Mouse (Mus musculus): Measurements from ENCODE around the gene Cys1. TPM values are rescaled to one million over a fixed set of nuclear protein-coding genes. Genes with fewer than 3 reads are reported as not detected.

Cys1 gene
- polyA plus RNA-seq (2015; fragmentation: Nextera tagmentation; extraction: Ambion mirVana) = 2.1 and 2.3 TPM in 2 replicates

DNA sequence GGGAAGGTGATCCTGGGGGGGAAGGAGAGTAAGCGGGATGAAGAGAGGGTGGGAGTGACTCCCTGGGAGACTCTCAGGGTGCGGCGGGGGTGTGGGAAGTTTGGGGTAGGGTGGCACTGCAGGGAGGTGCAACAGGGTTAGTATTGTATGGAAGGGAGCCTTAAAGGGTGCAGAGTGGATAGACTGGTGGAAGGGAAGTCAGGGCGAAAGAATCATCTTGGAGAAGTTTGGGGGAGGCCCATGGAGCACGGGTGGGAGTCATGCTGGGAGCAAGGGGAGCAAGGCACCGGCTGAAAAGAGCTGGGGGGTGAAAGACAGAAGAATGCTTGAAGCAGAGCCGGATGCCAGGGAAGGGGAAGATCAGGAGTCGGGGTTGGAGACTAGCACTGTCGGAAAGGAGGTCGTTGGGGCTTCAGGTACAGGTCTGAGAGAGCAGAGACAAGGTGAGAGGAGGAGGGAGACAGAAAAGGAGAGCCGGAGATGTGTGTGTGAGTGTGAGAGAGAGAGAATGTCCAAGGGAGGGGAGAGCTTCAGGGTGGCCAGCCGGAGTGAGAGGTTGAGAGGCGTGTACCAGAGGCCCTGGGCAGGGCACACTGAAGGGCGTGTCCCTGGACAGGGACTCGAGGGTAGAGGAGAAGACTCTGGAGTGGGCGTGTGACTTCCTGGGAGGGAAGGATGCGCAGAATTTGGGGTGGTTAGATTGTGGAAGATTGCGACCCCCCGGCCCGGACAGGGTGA lies at the start of gene Cys1:
Gene Cys1, minus strand, starts transcription at position 528 of the 738 bp plus-strand sequence.
- Histone ChIP-seq H3K27me3 (replicated peaks) (peaks cover 3% of the 10 kb centered on the region; the same call in 1 of the 2 replicates), H3K4me2 (replicated peaks) (peak within 1 kb of the TSS; percentile 96), H3K36me3 (no peaks in the 10 kb centered on the region), H3K4me3 (replicated peaks) (peak within 1 kb of the TSS; percentile 58), H3K9ac (peak within 1 kb of the TSS; percentile 71), H3K4me1 (replicated peaks) (peaks cover 26% of the 10 kb centered on the region), H3K9me3 (no peaks in the 10 kb centered on the region), H3K27ac (peak within 1 kb of the TSS; percentile 59)
- peak; percentile 65 for ATAC-seq
- 7% methylated on average over 20 of the region's 20 CpGs for WGBS

DNA sequence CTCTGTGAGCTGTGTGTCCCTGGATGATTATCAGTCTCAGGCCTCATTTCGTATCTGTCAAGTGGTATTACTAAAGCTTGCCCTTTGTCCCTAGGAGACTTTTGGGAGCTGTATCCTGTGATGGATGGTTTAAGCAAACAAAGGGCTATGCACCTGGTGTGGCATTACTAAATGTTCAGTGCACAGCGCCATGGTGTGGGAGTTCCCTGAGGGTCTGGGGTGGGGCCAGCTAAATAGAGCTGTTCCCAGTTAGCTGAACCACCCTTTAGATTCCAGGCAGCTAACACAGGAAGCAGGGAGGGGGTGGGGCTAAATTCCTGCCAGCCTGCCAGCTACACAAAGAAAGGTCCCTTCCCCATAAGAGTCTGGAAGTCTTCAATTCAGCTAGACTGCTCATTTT lies 42.8 kb upstream of the Cys1 start:
- H3K36me3 ChIP-seq = no peaks in the 10 kb centered on the region
- ATAC-seq = peak; percentile 93
- H3K4me1 ChIP-seq (replicated peaks) = peaks cover 13% of the 10 kb centered on the region
- H3K4me2 ChIP-seq (replicated peaks) = peak overlapping the region; percentile 28
- no peak overlapping the region for H3K9ac ChIP-seq
- no peak overlapping the region for H3K27ac ChIP-seq
- no peak overlapping the region for H3K4me3 ChIP-seq (replicated peaks)
- no peaks in the 10 kb centered on the region for H3K27me3 ChIP-seq (replicated peaks)
- no peaks in the 10 kb centered on the region for H3K9me3 ChIP-seq
- WGBS = 14% methylated on average over 2 of the region's 2 CpGs

DNA sequence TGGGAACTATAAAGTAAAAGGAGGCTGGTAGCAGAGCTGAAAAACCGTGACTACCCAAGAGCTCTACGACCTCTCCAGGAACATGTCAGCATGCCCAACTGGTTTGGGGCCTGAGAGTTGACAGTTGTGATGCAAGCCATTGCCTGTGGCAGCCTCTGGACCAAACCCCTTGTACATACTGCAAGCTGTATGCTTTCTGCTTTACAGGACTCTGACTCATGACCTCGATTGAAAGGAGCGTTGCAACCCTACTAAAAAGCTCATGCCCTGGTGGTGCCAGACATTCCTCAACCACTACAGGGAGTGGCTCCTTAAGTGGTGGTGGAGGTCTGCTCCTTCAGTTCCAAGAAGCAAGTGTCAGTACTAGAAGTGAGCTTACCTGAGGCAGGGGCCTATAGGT lies 42.2 kb upstream of the Cys1 start:
- H3K9me3 ChIP-seq = no peaks in the 10 kb centered on the region
- H3K4me1 ChIP-seq (replicated peaks) = peaks cover 13% of the 10 kb centered on the region
- H3K27me3 ChIP-seq (replicated peaks) = no peaks in the 10 kb centered on the region
- no peak overlapping the region for H3K27ac ChIP-seq
- WGBS = 32% methylated on average over 4 of the region's 4 CpGs
- no peaks in the 10 kb centered on the region for H3K36me3 ChIP-seq
- no peak overlapping the region for H3K4me3 ChIP-seq (replicated peaks)
- peak; percentile 55 for ATAC-seq
- no peak overlapping the region for H3K4me2 ChIP-seq (replicated peaks)
- no peak overlapping the region for H3K9ac ChIP-seq

DNA sequence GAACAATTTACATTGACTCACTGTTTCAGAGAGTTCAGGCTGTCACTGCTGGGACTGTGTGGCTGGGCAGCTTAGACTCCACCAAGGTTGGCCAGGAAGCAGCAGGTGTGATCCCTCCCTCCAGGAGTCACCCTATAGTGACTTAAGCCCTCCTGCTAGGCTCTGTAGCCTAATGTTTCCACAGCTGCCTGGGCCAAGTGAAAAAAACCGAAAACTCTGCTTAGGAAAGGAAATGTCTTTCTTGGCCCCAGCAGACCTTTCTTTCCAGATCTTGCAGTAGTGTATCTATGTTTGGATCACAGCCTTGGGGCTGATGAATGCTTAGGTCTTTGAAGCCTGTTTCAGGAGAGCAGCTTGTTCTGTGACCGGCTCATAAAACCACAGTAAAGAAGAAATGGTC lies 41.8 kb upstream of the Cys1 start:
- Histone ChIP-seq H3K27ac (no peak overlapping the region), H3K9ac (no peak overlapping the region), H3K36me3 (no peaks in the 10 kb centered on the region), H3K9me3 (no peaks in the 10 kb centered on the region), H3K4me3 (replicated peaks) (no peak overlapping the region), H3K4me2 (replicated peaks) (no peak overlapping the region), H3K27me3 (replicated peaks) (no peaks in the 10 kb centered on the region), H3K4me1 (replicated peaks) (peaks cover 13% of the 10 kb centered on the region)
- WGBS = 45% methylated on average over 2 of the region's 2 CpGs
- ATAC-seq = no peak

DNA sequence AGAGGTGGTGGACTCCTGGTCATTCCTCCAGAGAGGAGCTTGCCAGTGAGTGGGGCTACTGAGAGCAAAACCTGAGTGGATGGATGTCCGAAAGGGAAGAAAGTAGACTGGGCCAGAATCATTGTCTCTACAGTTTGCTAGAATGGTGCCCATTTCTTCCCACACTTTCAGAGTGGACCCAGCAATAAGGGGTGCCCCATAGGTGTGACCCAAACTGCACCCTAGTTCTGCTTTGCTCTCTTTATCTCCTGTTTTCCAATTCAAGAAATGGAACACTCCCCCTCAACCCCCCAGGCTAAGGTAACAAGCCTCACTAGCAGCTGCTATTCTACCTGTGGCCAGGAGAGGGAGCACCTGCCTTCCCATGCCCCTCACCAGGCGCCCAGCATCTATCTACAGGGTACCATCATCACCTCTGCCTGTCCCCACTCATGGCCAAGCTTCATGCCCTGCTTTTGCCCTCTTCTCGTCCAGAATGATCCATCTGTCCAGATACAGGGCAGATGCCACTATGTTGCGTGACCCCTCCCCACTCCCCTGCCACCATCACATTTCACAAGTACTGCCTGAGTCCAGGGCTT lies 35.2 kb upstream of the Cys1 start:
- peak; percentile 65 for ATAC-seq
- no peaks in the 10 kb centered on the region for H3K27me3 ChIP-seq (replicated peaks)
- no peak overlapping the region for H3K4me3 ChIP-seq (replicated peaks)
- no peak overlapping the region for H3K9ac ChIP-seq
- H3K9me3 ChIP-seq = no peaks in the 10 kb centered on the region
- H3K27ac ChIP-seq = no peak overlapping the region
- H3K4me1 ChIP-seq (replicated peaks) = peaks cover 1% of the 10 kb centered on the region; the same call in 1 of the 2 replicates
- no peaks in the 10 kb centered on the region; the same call in none of the 2 replicates for H3K36me3 ChIP-seq
- H3K4me2 ChIP-seq (replicated peaks) = no peak overlapping the region
- 51% methylated on average over 4 of the region's 4 CpGs for WGBS

DNA sequence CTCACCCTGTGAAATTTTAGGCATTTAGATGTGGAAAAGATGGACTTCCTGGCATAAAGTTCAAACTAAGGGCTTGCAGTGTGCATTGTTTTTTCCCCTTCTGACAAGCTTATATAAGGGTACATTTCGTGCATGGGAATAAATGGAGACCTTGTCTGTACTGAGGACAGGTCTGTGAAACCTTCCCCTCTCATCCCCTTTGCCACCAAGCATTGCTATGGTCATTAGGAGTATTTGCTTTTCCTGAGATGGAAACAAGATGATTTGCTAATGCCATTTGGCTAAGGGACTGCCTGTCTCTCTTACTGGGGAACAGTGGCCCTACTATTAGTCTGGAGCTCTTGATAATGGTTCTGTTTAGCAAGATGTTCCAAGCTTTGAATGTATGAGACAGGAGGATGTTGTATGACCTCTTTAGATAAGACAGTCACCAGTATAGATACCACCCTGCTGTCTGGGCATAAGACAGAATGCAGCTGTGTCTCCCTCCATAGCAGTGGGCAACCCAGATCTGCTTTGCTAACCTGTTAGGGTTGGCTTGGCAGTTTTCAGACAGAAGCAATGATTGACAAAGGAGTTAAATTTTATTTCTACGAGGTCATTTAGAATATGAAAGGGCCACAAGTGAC lies 33.8 kb upstream of the Cys1 start:
- Histone ChIP-seq H3K27ac (no peak overlapping the region), H3K4me3 (replicated peaks) (no peak overlapping the region), H3K36me3 (peaks cover 2% of the 10 kb centered on the region), H3K27me3 (replicated peaks) (no peaks in the 10 kb centered on the region), H3K9me3 (no peaks in the 10 kb centered on the region), H3K4me1 (replicated peaks) (peaks cover 10% of the 10 kb centered on the region; the same call in 1 of the 2 replicates), H3K4me2 (replicated peaks) (no peak overlapping the region), H3K9ac (no peak overlapping the region)
- ATAC-seq = no peak; the same call in 1 of the 2 replicates
- 76% methylated on average over 2 of the region's 2 CpGs for WGBS

DNA sequence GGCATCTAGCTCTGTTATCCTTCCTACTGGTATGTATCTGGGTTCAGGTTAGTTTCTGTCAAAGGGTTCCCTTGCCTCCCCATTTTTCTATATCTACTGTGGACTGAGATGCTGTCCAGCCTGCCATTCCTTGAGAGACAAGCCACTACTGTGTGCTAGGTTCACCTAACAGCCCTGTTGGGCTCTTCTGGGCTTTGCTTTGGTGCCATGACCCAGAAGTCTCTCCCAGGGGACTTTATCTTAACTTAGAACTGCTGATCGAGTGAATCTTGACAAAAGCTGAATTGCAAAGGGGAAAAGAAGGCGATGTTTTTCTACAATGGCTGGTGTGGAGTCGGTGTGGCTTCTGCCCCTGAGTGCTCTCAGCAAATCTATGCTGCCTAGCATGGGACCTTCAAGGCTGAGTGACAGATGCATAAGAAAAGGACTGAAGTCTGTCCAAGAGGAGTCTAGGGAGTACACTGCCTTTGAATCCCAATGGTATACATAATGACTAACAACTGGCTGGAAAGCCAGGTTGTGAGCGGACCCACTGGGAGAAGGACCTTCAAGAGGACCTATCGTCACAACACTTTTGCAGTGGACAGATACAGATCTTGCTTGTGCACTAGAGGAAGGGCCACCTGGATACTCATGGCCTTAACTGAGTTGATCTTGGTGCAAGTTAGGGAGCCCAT lies 33.1 kb upstream of the Cys1 start:
- H3K9me3 ChIP-seq = no peaks in the 10 kb centered on the region
- no peak overlapping the region for H3K9ac ChIP-seq
- H3K4me3 ChIP-seq (replicated peaks) = no peak overlapping the region
- H3K27me3 ChIP-seq (replicated peaks) = no peaks in the 10 kb centered on the region
- ATAC-seq = no peak
- 74% methylated on average over 5 of the region's 5 CpGs for WGBS
- H3K4me2 ChIP-seq (replicated peaks) = no peak overlapping the region
- H3K27ac ChIP-seq = no peak overlapping the region
- H3K36me3 ChIP-seq = peaks cover 2% of the 10 kb centered on the region
- H3K4me1 ChIP-seq (replicated peaks) = peaks cover 12% of the 10 kb centered on the region; the same call in 1 of the 2 replicates

DNA sequence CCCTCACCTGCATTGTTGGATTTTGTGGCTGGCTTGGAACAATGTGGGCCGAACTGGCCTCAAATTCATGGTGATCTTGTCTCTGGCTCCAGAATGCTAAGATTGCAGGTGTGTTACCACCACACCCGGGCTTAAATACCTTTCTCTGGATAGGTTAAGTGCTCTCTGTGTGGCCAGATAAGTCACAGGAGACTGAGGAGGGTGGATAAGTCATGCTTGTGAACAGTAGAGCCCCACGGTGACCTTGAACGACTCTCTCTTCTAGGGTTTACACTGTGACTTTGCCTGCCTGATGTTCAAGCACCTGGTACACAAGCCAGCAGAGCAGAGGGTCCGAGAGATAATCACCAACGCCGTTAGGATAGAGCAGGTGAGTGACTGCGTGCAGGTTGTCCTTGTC lies 30.8 kb upstream of the Cys1 start:
- WGBS = 73% methylated on average over 8 of the region's 8 CpGs
- Histone ChIP-seq H3K27me3 (replicated peaks) (no peaks in the 10 kb centered on the region), H3K4me2 (replicated peaks) (0 out of 2 replicates have a peak overlapping the region, but pooled peaks have one; percentile 6), H3K9ac (no peak overlapping the region), H3K27ac (no peak overlapping the region), H3K4me3 (replicated peaks) (no peak overlapping the region), H3K9me3 (no peaks in the 10 kb centered on the region), H3K4me1 (replicated peaks) (peaks cover 22% of the 10 kb centered on the region), H3K36me3 (peaks cover 2% of the 10 kb centered on the region)
- no peak for ATAC-seq

DNA sequence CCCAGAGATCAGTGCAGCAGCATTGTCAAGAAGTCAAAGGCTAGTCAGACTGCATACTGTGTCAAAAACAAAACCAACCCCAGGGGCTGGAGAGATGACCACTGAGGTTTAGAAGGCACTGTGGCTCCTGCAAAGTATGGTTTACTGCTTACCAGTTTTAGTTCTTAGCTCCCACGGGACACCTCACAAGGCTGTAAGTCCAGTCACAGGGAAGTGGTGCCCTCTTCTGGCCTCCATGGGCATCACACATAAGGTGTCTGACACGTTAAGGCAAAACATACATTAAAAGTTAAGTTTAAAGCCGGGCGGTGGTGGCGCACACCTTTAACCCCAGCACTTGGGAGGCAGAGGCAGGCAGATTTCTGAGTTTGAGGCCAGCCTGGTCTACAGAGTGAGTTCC lies 29.1 kb upstream of the Cys1 start:
- WGBS = 63% methylated on average over 5 of the region's 5 CpGs
- Histone ChIP-seq H3K9me3 (no peaks in the 10 kb centered on the region), H3K4me1 (replicated peaks) (peaks cover 29% of the 10 kb centered on the region), H3K27me3 (replicated peaks) (no peaks in the 10 kb centered on the region), H3K4me3 (replicated peaks) (no peak overlapping the region), H3K9ac (no peak overlapping the region), H3K4me2 (replicated peaks) (peak overlapping the region; percentile 86), H3K27ac (0 out of 2 replicates have a peak overlapping the region, but pooled peaks have one; percentile 20), H3K36me3 (peaks cover 2% of the 10 kb centered on the region)
- ATAC-seq = no peak

DNA sequence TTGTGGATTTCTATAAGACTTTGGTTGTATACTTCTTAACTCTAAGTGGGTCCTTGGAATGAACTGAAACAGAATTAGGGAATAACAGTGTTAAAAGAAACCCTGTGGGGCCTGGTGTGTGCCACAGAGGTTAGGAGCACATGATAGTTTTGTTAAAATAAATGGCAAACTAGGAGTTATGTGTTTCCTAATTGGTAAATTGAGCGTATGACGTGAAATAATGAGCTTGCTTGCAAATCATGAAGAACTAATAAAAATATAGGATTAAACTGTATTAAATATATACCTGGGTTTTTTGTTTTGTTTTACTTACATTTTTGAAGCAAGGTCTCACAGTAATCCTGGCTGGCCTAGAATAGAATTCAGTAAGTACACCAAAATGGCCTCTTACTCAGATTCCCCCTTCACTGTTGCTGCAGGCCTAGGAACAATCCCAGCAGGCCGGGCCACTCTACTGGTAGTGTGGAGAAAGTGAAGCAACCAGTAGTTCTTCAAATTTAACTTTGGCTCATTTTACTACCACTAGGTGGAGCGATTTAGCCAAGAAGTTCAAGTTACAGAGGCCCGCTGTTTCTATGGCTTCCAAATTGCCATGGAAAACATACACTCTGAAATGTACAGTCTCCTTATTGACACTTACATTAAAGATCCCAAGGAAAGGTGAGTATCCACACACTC lies 28.4 kb upstream of the Cys1 start:
- no peaks in the 10 kb centered on the region for H3K9me3 ChIP-seq
- no peak for ATAC-seq
- peak overlapping the region; percentile 95; the same call in 1 of the 2 replicates for H3K4me3 ChIP-seq (replicated peaks)
- 0 out of 2 replicates have a peak overlapping the region, but pooled peaks have one; percentile 76 for H3K9ac ChIP-seq
- H3K27ac ChIP-seq = 0 out of 2 replicates have a peak overlapping the region, but pooled peaks have one; percentile 20
- no peaks in the 10 kb centered on the region for H3K27me3 ChIP-seq (replicated peaks)
- peak overlapping the region; percentile 86 for H3K4me2 ChIP-seq (replicated peaks)
- peaks cover 2% of the 10 kb centered on the region for H3K36me3 ChIP-seq
- WGBS = 36% methylated on average over 5 of the region's 5 CpGs
- peaks cover 29% of the 10 kb centered on the region for H3K4me1 ChIP-seq (replicated peaks)

DNA sequence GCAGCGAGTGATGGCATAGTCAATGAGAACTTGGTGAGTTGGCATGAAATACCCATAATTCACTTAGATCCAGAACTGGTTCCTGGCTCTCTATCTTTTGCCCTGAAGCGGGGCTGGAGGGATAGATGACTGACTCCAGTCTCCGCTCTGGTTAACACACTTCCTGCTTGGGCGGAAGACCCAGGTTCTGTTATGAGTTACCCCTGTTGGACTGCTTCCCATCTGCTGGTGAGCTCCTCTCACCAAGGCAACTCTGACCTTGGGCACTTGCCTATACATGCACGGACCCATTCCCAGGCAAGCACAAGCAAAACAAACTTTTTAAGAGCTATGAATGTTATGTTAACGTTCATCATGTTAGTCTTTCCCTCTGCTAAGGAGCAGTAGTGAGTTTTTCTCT lies 27.8 kb upstream of the Cys1 start:
- Histone ChIP-seq H3K27ac (peak overlapping the region; percentile 82; the same call in 1 of the 2 replicates), H3K9me3 (no peaks in the 10 kb centered on the region), H3K9ac (peak overlapping the region; percentile 76), H3K4me1 (replicated peaks) (peaks cover 29% of the 10 kb centered on the region), H3K4me3 (replicated peaks) (peak overlapping the region; percentile 95), H3K27me3 (replicated peaks) (no peaks in the 10 kb centered on the region), H3K36me3 (peaks cover 2% of the 10 kb centered on the region), H3K4me2 (replicated peaks) (peak overlapping the region; percentile 86)
- 11% methylated on average over 6 of the region's 6 CpGs for WGBS
- no peak for ATAC-seq
